Mouse (Mus musculus) myocyte (in vitro differentiated cells): ENCODE measurements around the gene Myo18b. TPM values are rescaled to one million over a fixed set of nuclear protein-coding genes. Genes with fewer than 3 reads are reported as not detected.
A peak's percentile ranks its signal among the peaks of the same experiment; 100 is the strongest.

Experiments used
- H3K27me3 ChIP-seq: one replicate; pipeline ENCODE4 v1.6.1; 2011; ENCODE audit not compliant: control insufficient read depth, insufficient read depth, insufficient read length
- H3K36me3 ChIP-seq: one replicate; pipeline ENCODE4 v1.6.1; 2011; ENCODE audit not compliant: control insufficient read depth, insufficient read depth
- H3K4me2 ChIP-seq: one replicate; pipeline ENCODE4 v1.6.1; 2011; ENCODE audit warnings: low read depth, control low read depth
- H3K4me3 ChIP-seq: one replicate; pipeline ENCODE4 v1.5.1; 2011; ENCODE audit warnings: mild to moderate bottlenecking, control low read depth, moderate library complexity
- H3K79me2 ChIP-seq: one replicate; pipeline ENCODE4 v1.6.1; 2011; ENCODE audit not compliant: control insufficient read depth, insufficient read depth
- H3ac ChIP-seq: one replicate; pipeline ENCODE4 v1.6.1; 2011; ENCODE audit not compliant: control insufficient read depth, insufficient read length
- CEBPB ChIP-seq: IDR thresholded peaks from 2 replicates; pipeline ENCODE4 v1.6.1; 2011; ENCODE audit warnings: mild to moderate bottlenecking, moderate library complexity; ENCODE audit not compliant: poor library complexity, insufficient read depth, severe bottlenecking
- E2F4 ChIP-seq: IDR thresholded peaks from one replicate; pipeline ENCODE4 v1.6.1; 2011; ENCODE audit warnings: mild to moderate bottlenecking, control low read depth, moderate library complexity; ENCODE audit not compliant: insufficient read depth
- MAX ChIP-seq: IDR thresholded peaks from one replicate; pipeline ENCODE4 v1.6.1; 2011; ENCODE audit warnings: low read depth, mild to moderate bottlenecking, control low read depth
- MYOD1 ChIP-seq, 3 experiments: IDR thresholded peaks; one replicate each; pipeline ENCODE4 v1.6.1; 2011; ENCODE audit warnings: control low read depth in 2 of 3, low read depth in 2 of 3, mild to moderate bottlenecking in 2 of 3, moderate library complexity in 1 of 3; ENCODE audit not compliant: insufficient read length in 2 of 3, control insufficient read depth in 1 of 3
- MYOG ChIP-seq, 3 experiments: IDR thresholded peaks; one replicate each; pipeline ENCODE4 v1.6.1; 2011; ENCODE audit warnings: control low read depth in 2 of 3, low read depth in 2 of 3, mild to moderate bottlenecking in 2 of 3; ENCODE audit not compliant: insufficient read length in 2 of 3, control insufficient read depth in 1 of 3, insufficient read depth in 1 of 3
- POLR2A ChIP-seq: IDR thresholded peaks from one replicate; pipeline ENCODE4 v1.6.1; 2011; ENCODE audit warnings: low read depth, mild to moderate bottlenecking, control low read depth, moderate library complexity; ENCODE audit not compliant: insufficient read length
- POLR2AphosphoS2 ChIP-seq: IDR thresholded peaks from one replicate; pipeline ENCODE4 v1.6.1; 2011; ENCODE audit warnings: low read depth, control low read depth; ENCODE audit not compliant: insufficient read length
- REST ChIP-seq: IDR thresholded peaks from one replicate; pipeline ENCODE4 v1.6.1; 2011; ENCODE audit warnings: mild to moderate bottlenecking, control low read depth, moderate library complexity; ENCODE audit not compliant: insufficient read depth, insufficient read length
- SRF ChIP-seq: IDR thresholded peaks from one replicate; pipeline ENCODE4 v1.6.1; 2011; ENCODE audit warnings: low read depth; ENCODE audit not compliant: control insufficient read depth, insufficient read length
- TCF12 ChIP-seq: IDR thresholded peaks from one replicate; pipeline ENCODE4 v1.6.1; 2011; ENCODE audit warnings: mild to moderate bottlenecking, control low read depth; ENCODE audit not compliant: poor library complexity, insufficient read depth, severe bottlenecking
- TCF3 ChIP-seq: IDR thresholded peaks from one replicate; pipeline ENCODE4 v1.6.1; 2011; ENCODE audit warnings: low read depth, control low read depth; ENCODE audit not compliant: insufficient read length
- USF1 ChIP-seq: IDR thresholded peaks from one replicate; pipeline ENCODE4 v1.6.1; 2011; ENCODE audit warnings: low read depth, mild to moderate bottlenecking, control low read depth, moderate library complexity
- polyA plus RNA-seq: library from polyadenylated mRNA; unstranded; fragments of >200 nt; fragmentation: generic; extraction: Trizol; gene quantifications from one replicate; pipeline ENCODE4 v1.2.1, GENCODE M21; 2012; ENCODE audit warnings: missing spikeins

Gene Myo18b
- polyA plus RNA-seq, 1 experiment, result 1.6 TPM

DNA sequence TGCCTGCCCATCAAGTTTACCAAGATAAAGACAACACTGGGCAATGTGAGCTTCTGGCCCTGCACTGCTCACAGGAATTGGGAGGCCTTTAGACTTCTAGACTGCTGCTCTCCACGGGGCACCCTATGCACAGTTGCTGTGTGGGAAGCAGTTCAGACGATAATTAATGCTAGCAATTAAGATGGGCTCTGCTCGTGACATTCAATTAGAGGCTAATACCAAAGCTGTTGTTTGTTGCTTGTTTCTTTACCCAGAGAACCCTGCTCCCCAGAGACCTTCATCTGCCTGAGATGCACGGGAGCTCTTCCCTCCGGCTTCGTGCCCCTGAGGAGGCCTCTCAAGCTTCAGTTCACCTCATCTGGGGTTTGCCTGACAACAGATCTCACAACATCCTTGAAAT, 167.7 kb downstream of the Myo18b start:
- no peak overlapping the region for H3K4me3 ChIP-seq
- no peak overlapping the region for H3ac ChIP-seq
- no peaks in the 10 kb centered on the region for H3K27me3 ChIP-seq
- H3K79me2 ChIP-seq, result no peaks in the 10 kb centered on the region
- no peak overlapping the region for H3K4me2 ChIP-seq
- TF ChIP-seq POLR2AphosphoS2 (no peak), USF1 (no peak)
- no peaks in the 10 kb centered on the region for H3K36me3 ChIP-seq

DNA sequence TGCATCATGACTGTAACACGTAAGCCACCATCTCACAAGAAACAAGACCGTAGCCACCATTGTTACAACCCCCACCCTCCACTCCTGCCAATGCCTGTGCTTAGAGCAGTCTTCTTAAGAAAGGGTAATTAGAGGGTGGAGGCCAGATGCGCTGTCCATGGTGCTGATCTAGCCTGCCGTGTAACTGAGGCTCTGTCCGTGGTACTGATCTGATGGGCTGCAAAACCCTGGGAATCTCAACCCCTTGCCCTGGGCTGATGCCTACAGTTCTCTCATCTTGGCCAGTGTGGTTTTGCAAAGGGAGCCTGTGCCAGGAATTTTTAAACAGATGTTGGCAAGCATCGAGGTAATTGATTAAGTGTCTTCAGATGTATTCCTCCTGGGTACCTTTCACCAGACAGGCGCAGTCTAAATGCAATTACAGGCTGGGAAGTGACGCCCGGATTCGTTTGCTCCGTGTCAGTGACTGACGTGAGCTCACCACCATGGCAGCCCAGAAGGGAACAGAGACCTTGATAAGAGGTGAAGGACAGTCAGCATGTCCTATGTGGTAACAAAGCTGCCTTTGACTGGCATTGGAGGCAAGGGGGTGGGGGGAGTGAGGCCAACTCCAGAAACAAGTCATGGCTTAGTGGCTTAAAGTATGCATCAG, 177.4 kb downstream of the Myo18b start:
- H3K36me3 ChIP-seq, result no peaks in the 10 kb centered on the region
- no peak overlapping the region for H3ac ChIP-seq
- TF ChIP-seq USF1 (no peak), CEBPB (no peak), REST (peak; percentile 100), MAX (no peak)
- no peak overlapping the region for H3K4me3 ChIP-seq
- H3K79me2 ChIP-seq, result no peaks in the 10 kb centered on the region
- H3K4me2 ChIP-seq, result no peak overlapping the region
- H3K27me3 ChIP-seq, result no peaks in the 10 kb centered on the region

DNA sequence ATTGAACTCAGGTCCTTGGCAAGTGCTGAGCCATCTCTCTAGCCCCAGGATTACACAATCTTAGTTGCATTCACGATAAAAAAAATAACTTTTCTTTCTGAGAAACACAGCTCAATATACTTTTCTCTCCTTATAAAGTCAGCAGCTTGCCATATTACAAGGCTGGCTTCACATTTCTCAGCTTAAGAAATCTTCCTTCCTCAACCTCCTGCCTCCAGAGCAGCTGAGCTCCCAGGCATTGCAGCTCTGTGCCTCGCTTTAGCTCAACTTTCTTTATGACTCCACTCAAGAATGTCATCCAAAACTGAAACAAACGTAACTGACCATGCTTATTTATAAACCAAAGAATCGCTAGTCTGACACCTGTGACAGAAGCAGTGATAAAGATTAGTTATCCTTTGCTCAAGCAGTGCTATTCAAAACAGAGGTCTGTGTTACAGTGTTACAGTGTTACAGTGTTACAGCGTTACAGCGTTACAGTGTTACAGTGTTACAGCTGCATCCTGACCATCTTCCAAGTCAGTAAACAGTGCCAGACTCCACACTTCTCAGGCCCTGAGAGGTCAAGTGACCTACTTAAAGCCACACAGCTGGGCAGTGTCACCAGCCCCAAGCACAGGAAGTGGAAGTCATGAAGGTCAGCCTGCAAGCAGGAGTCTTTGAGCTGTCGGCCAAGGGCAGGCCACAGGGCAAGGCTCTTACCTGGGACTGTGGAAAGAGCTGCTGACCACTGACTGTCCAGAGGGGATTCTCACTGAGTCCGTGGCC, 181.3 kb downstream of the Myo18b start:
- TF ChIP-seq TCF3 (no peak), POLR2A (no peak), POLR2AphosphoS2 (no peak), USF1 (no peak), TCF12 (no peak), MYOG (IDR thresholded peaks at IDR 0.05; ENCODE audit: control insufficient read depth in 1 of 3, insufficient read depth in 1 of 3, insufficient read length in 2 of 3, low read depth in 2 of 3) (no peak), MYOD1 (IDR thresholded peaks at IDR 0.05; ENCODE audit: control insufficient read depth in 1 of 3, insufficient read length in 2 of 3, low read depth in 2 of 3) (no peak), SRF (no peak), MAX (no peak), REST (no peak), CEBPB (no peak), E2F4 (no peak)
- H3K36me3 ChIP-seq, result no peaks in the 10 kb centered on the region
- H3K79me2 ChIP-seq, result no peaks in the 10 kb centered on the region
- no peak overlapping the region for H3ac ChIP-seq
- H3K27me3 ChIP-seq, result no peaks in the 10 kb centered on the region
- H3K4me3 ChIP-seq, result no peak overlapping the region
- no peak overlapping the region for H3K4me2 ChIP-seq

DNA sequence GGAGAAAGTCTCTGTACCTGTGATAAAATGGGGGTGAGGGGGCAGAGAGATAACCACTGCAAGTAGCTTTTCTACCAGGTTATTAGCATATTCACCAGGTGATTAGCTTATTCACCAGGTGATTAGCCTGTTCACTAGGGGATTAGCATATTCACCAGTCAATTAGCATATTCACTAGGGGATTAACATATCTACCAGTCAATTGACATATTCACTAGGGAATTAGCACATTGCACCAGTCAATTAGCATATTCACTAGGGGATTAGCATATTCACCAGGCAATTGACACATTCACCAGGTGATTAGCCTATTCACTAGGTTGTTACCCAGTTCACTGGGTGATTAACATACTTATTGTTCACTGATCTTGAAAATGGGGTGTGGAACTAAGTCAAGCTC, 186.3 kb downstream of the Myo18b start:
- H3K4me2 ChIP-seq, result no peak overlapping the region
- no peak for TF ChIP-seq SRF
- TF ChIP-seq TCF3, result no peak
- TF ChIP-seq E2F4, result no peak
- no peak for TF ChIP-seq MYOD1 (IDR thresholded peaks at IDR 0.05; ENCODE audit: control insufficient read depth in 1 of 3, insufficient read length in 2 of 3, low read depth in 2 of 3)
- TF ChIP-seq CEBPB, result no peak
- TF ChIP-seq USF1, result no peak
- TF ChIP-seq MAX, result no peak
- no peak for TF ChIP-seq TCF12
- no peak for TF ChIP-seq REST
- TF ChIP-seq MYOG (IDR thresholded peaks at IDR 0.05; ENCODE audit: control insufficient read depth in 1 of 3, insufficient read depth in 1 of 3, insufficient read length in 2 of 3, low read depth in 2 of 3), result no peak
- no peak for TF ChIP-seq POLR2A
- no peak for TF ChIP-seq POLR2AphosphoS2
- no peak overlapping the region for H3K4me3 ChIP-seq
- no peak overlapping the region for H3ac ChIP-seq
- no peaks in the 10 kb centered on the region for H3K27me3 ChIP-seq
- H3K79me2 ChIP-seq, result no peaks in the 10 kb centered on the region
- no peaks in the 10 kb centered on the region for H3K36me3 ChIP-seq

DNA sequence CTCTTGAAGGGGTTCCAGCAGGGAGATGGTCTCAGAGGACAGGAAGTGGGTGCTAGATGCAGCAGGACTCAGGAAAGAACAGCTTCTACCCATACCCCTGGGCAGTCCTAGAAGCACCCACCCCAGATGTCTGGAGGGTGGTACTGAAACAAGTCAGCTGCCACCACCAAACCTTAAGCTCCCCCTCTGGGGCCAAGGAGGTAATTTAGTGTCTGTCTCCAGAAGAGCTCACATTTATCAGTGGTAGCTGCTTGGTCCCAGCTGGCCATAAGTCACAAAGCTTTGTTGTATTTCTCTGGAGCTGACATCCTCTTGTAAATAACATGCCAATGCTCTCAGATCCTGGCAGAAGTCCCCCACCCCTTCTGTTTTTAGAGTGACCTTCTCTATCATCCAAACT, 187.7 kb downstream of the Myo18b start:
- no peak overlapping the region for H3ac ChIP-seq
- no peaks in the 10 kb centered on the region for H3K27me3 ChIP-seq
- TF ChIP-seq USF1 (no peak), MAX (no peak), CEBPB (no peak), POLR2AphosphoS2 (no peak), TCF3 (no peak), REST (no peak), MYOD1 (IDR thresholded peaks at IDR 0.05; ENCODE audit: control insufficient read depth in 1 of 3, insufficient read length in 2 of 3, low read depth in 2 of 3) (no peak), TCF12 (no peak), POLR2A (no peak), SRF (no peak), E2F4 (no peak), MYOG (IDR thresholded peaks at IDR 0.05; ENCODE audit: control insufficient read depth in 1 of 3, insufficient read depth in 1 of 3, insufficient read length in 2 of 3, low read depth in 2 of 3) (no peak)
- H3K4me2 ChIP-seq, result no peak overlapping the region
- no peaks in the 10 kb centered on the region for H3K36me3 ChIP-seq
- H3K79me2 ChIP-seq, result no peaks in the 10 kb centered on the region
- no peak overlapping the region for H3K4me3 ChIP-seq
